Mouse (Mus musculus): ENCODE data around the gene Arhgef12. TPM values are rescaled to one million over a fixed set of nuclear protein-coding genes. Genes with fewer than 3 reads are reported as not detected.

The Arhgef12 gene
- total RNA-seq, 1 experiment, result 23.2 TPM

DNA sequence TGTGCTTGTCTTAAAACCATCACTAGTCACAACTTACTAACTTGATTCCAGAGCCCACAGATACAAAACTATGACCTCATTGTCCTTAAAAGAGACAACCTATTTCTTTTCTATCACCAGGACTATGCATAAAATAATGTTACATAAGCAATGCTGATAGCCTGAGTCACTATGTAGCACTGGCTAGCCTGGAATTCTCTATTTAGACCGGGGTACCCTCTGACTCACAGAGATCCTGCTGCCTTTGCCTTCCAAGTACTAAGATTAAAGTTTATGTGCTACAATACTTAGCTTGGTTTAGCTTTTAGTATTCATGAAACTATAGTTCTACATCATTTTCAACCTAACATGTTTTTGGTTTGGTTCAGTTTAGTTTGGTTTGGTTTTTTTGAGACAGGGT lies 92.2 kb downstream of the Arhgef12 start:
- DNase-seq (ENCODE audit: low read depth, low spot score), result no peak
- Histone ChIP-seq H3K36me3 (ENCODE audit: control insufficient read depth, insufficient read depth, low read length, poor library complexity, severe bottlenecking) (no peaks in the 10 kb centered on the region), H3K4me3 (ENCODE audit: insufficient read depth in 1 of 2, low read depth in 1 of 2, low read length in 2 of 2, poor library complexity in 1 of 2, severe bottlenecking in 1 of 2) (no peak overlapping the region), H3K27ac (ENCODE audit: insufficient read depth, low read depth, low read length, poor library complexity, severe bottlenecking) (no peak overlapping the region), H3K9ac (ENCODE audit: insufficient read depth, low read depth, low read length, poor library complexity, severe bottlenecking) (no peak overlapping the region), H3K9me3 (ENCODE audit: control insufficient read depth, insufficient read depth, low read depth, low read length) (no peaks in the 10 kb centered on the region), H3K4me1 (ENCODE audit: control insufficient read depth in 2 of 2, insufficient read depth in 2 of 2, low read length in 2 of 2, poor library complexity in 1 of 2) (peaks cover 0 to 2% of the 10 kb centered on the region in 2 experiments; a peak in 1 of 4 replicates)
- in situ Hi-C loops (cut with MboI; ENCODE audit: low sequenced_read_pairs in 2 of 2, unreplicated experiment in 2 of 2), result no loop called here
- TF ChIP-seq CHD2 (IDR thresholded peaks at IDR 0.05; ENCODE audit: low read depth, low read length), result no peak
- TF ChIP-seq HCFC1 (IDR thresholded peaks at IDR 0.05; ENCODE audit: borderline replicate concordance, insufficient read depth, low read length), result no peak
- TF ChIP-seq MAFK (IDR thresholded peaks at IDR 0.05; ENCODE audit: insufficient read depth, low read depth, low read length), result no peak
- no peak for TF ChIP-seq ZNF384 (IDR thresholded peaks at IDR 0.05; ENCODE audit: low read depth, low read length)
- TF ChIP-seq ZC3H11A (IDR thresholded peaks at IDR 0.05; ENCODE audit: borderline replicate concordance, low read depth, low read length), result no peak

DNA sequence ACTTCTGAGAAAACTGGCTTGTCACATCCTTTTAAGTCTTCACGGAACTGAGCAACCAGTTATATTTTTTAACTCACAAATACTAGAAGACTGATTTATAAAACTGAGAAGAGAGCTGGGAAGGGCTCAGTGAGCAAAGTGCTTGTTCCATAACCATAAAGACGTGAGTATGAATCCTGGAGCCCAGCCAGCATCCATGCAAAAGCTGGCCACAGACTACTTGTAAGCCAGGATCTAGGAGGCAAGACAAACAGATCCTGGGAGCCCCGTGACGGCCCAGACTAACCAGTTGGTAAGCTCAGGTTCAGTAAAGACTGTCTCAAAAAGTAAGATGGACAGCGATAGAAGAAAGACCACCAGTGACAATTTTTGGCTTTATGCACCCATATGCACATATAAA lies 94.5 kb downstream of the Arhgef12 start:
- in situ Hi-C loops (cut with MboI; ENCODE audit: low sequenced_read_pairs in 2 of 2, unreplicated experiment in 2 of 2), result no loop called here
- no peak overlapping the region for H3K9ac ChIP-seq (ENCODE audit: insufficient read depth, low read depth, low read length, poor library complexity, severe bottlenecking)
- no peak overlapping the region for H3K27ac ChIP-seq (ENCODE audit: insufficient read depth, low read depth, low read length, poor library complexity, severe bottlenecking)
- no peaks in the 10 kb centered on the region for H3K36me3 ChIP-seq (ENCODE audit: control insufficient read depth, insufficient read depth, low read length, poor library complexity, severe bottlenecking)
- no peak overlapping the region for H3K4me3 ChIP-seq (ENCODE audit: insufficient read depth in 1 of 2, low read depth in 1 of 2, low read length in 2 of 2, poor library complexity in 1 of 2, severe bottlenecking in 1 of 2)
- no peak for DNase-seq (ENCODE audit: low read depth, low spot score)
- TF ChIP-seq CHD2 (IDR thresholded peaks at IDR 0.05; ENCODE audit: low read depth, low read length) (no peak), HCFC1 (IDR thresholded peaks at IDR 0.05; ENCODE audit: borderline replicate concordance, insufficient read depth, low read length) (no peak), ZNF384 (IDR thresholded peaks at IDR 0.05; ENCODE audit: low read depth, low read length) (no peak), MAFK (IDR thresholded peaks at IDR 0.05; ENCODE audit: insufficient read depth, low read depth, low read length) (no peak), ZC3H11A (IDR thresholded peaks at IDR 0.05; ENCODE audit: borderline replicate concordance, low read depth, low read length) (no peak)
- no peaks in the 10 kb centered on the region for H3K4me1 ChIP-seq (ENCODE audit: control insufficient read depth in 2 of 2, insufficient read depth in 2 of 2, low read length in 2 of 2, poor library complexity in 1 of 2)
- H3K9me3 ChIP-seq (ENCODE audit: control insufficient read depth, insufficient read depth, low read depth, low read length), result no peaks in the 10 kb centered on the region

DNA sequence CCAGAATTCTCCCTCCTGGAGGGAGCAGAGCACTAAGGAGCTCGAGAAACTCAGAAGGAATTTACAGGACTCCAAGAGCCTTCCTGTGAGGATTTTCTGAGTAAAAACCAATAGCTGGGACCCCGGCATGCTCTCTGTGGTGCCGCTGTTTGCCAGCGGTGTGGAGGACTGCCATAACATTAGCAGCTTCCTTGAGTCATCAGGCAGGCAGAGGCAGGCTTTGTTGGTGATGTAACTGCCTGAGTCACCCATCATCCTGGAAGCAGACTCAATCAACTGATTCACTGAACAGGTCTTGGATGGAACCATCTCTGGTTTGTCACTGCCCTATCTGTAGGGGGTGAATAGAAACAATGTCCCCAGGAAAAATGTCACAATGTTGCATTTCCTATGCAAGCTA lies 96.0 kb downstream of the Arhgef12 start:
- no peaks in the 10 kb centered on the region for H3K9me3 ChIP-seq (ENCODE audit: control insufficient read depth, insufficient read depth, low read depth, low read length)
- H3K9ac ChIP-seq (ENCODE audit: insufficient read depth, low read depth, low read length, poor library complexity, severe bottlenecking), result no peak overlapping the region
- DNase-seq (ENCODE audit: low read depth, low spot score), result no peak
- no peak overlapping the region for H3K27ac ChIP-seq (ENCODE audit: insufficient read depth, low read depth, low read length, poor library complexity, severe bottlenecking)
- no peaks in the 10 kb centered on the region for H3K36me3 ChIP-seq (ENCODE audit: control insufficient read depth, insufficient read depth, low read length, poor library complexity, severe bottlenecking)
- no peaks in the 10 kb centered on the region for H3K4me1 ChIP-seq (ENCODE audit: control insufficient read depth in 2 of 2, insufficient read depth in 2 of 2, low read length in 2 of 2, poor library complexity in 1 of 2)
- H3K4me3 ChIP-seq (ENCODE audit: insufficient read depth in 1 of 2, low read depth in 1 of 2, low read length in 2 of 2, poor library complexity in 1 of 2, severe bottlenecking in 1 of 2), result no peak overlapping the region
- no peak for TF ChIP-seq ZC3H11A (IDR thresholded peaks at IDR 0.05; ENCODE audit: borderline replicate concordance, low read depth, low read length)
- no peak for TF ChIP-seq CHD2 (IDR thresholded peaks at IDR 0.05; ENCODE audit: low read depth, low read length)
- TF ChIP-seq ZNF384 (IDR thresholded peaks at IDR 0.05; ENCODE audit: low read depth, low read length), result no peak
- TF ChIP-seq HCFC1 (IDR thresholded peaks at IDR 0.05; ENCODE audit: borderline replicate concordance, insufficient read depth, low read length), result no peak
- no peak for TF ChIP-seq MAFK (IDR thresholded peaks at IDR 0.05; ENCODE audit: insufficient read depth, low read depth, low read length)
- in situ Hi-C loops (cut with MboI; ENCODE audit: low sequenced_read_pairs in 2 of 2, unreplicated experiment in 2 of 2), result no loop called here

DNA sequence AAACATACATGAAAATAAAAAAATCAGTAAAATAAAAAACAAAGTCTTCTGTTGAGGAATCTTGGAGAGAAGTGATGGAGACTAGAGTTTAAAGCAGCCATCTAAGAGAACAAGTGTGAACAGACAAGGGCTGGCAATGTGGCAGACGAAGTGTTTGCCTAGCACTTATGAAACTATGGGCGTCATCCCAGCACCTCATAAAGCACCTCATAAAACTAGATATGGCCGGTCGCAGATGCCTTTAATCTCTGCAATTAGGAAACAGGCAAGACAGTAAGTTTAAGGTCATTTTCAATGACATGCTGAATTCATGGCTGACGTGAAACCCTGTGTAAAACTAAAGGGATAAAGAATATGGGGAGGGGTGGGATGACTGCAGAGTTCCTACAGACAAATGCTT lies 103.2 kb downstream of the Arhgef12 start:
- Histone ChIP-seq H3K4me3 (ENCODE audit: insufficient read depth in 1 of 2, low read depth in 1 of 2, low read length in 2 of 2, poor library complexity in 1 of 2, severe bottlenecking in 1 of 2) (no peak overlapping the region), H3K27ac (ENCODE audit: insufficient read depth, low read depth, low read length, poor library complexity, severe bottlenecking) (no peak overlapping the region), H3K9ac (ENCODE audit: insufficient read depth, low read depth, low read length, poor library complexity, severe bottlenecking) (no peak overlapping the region), H3K4me1 (ENCODE audit: control insufficient read depth in 2 of 2, insufficient read depth in 2 of 2, low read length in 2 of 2, poor library complexity in 1 of 2) (peaks cover 0 to 2% of the 10 kb centered on the region in 2 experiments; a peak in 1 of 4 replicates), H3K9me3 (ENCODE audit: control insufficient read depth, insufficient read depth, low read depth, low read length) (no peaks in the 10 kb centered on the region), H3K36me3 (ENCODE audit: control insufficient read depth, insufficient read depth, low read length, poor library complexity, severe bottlenecking) (peaks cover 16% of the 10 kb centered on the region)
- DNase-seq (ENCODE audit: low read depth, low spot score), result no peak
- in situ Hi-C loops (cut with MboI; ENCODE audit: low sequenced_read_pairs in 2 of 2, unreplicated experiment in 2 of 2), result loop anchor here in 1 of 2 experiments (10.0 kb wide), 1 partner anchor 211 kb away; the partner anchor contains the start of gene Pou2f3
- TF ChIP-seq ZC3H11A (IDR thresholded peaks at IDR 0.05; ENCODE audit: borderline replicate concordance, low read depth, low read length), result no peak
- no peak for TF ChIP-seq HCFC1 (IDR thresholded peaks at IDR 0.05; ENCODE audit: borderline replicate concordance, insufficient read depth, low read length)
- no peak for TF ChIP-seq ZNF384 (IDR thresholded peaks at IDR 0.05; ENCODE audit: low read depth, low read length)
- no peak for TF ChIP-seq MAFK (IDR thresholded peaks at IDR 0.05; ENCODE audit: insufficient read depth, low read depth, low read length)
- no peak for TF ChIP-seq CHD2 (IDR thresholded peaks at IDR 0.05; ENCODE audit: low read depth, low read length)

Data from ES-E14 (cell line).